In the genomic region with DNA sequence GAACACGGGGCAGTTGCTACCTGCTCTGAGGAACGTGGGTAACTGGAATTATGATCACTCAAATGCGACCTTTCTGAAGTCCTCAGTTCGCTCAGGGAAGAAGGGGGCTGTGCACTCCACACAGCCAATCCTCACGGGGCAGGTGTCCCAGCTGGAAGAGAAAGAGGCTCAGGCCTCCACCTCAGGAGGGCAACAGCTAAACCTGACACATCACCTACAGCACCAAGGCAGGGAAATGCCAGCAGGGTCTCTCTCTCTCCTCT, we compare ENCODE assay signal across 11 mouse cellular contexts.
DNase-seq lines count a peak whose midpoint lies in the region; ATAC-seq and TF ChIP-seq lines count a peak whose summit lies in the region.
"Had no signal": no experiment of that assay in that cellular context is flagged by ENCODE, and none has a peak within 500 bp of the region (broad histone marks: within the 10 kb centered on the region; RNA-seq: fewer than 3 reads in every experiment).

No protein-coding gene starts in this region.

- no peaks in the 10 kb centered on the region for H3K27me3 ChIP-seq in heart, embryonic 11.5 days (ENCODE audit: control insufficient read depth, insufficient read depth, low read length)
- no peaks in the 10 kb centered on the region for H3K27me3 ChIP-seq in lung, embryonic 14.5 days (ENCODE audit: insufficient read depth, low read length)
- H3K27me3 ChIP-seq in hindbrain, embryonic 13.5 days, result no peaks in the 10 kb centered on the region
- no peaks in the 10 kb centered on the region for H3K27me3 ChIP-seq in midbrain, embryonic 15.5 days (replicated peaks)

- no peak for ATAC-seq in heart, embryonic 11.5 days (replicated peaks; ENCODE audit: insufficient number of reproducible peaks, low FRiP score, low TSS enrichment)
- no peak for ATAC-seq in lung, embryonic 14.5 days (ENCODE audit: insufficient read depth)
- ATAC-seq in hindbrain, embryonic 13.5 days (ENCODE audit: low FRiP score), result no peak
- ATAC-seq in midbrain, embryonic 15.5 days (replicated peaks), result no peak

- peak overlapping the region; percentile 22; the same call in 1 of the 2 replicates for H3K9ac ChIP-seq in heart, embryonic 11.5 days (ENCODE audit: low read depth, low read length)
- H3K9ac ChIP-seq in lung, embryonic 14.5 days, result 0 out of 2 replicates have a peak overlapping the region, but pooled peaks have one; percentile 9
- no peak overlapping the region for H3K9ac ChIP-seq in hindbrain, embryonic 13.5 days
- H3K9ac ChIP-seq in midbrain, embryonic 15.5 days, result no peak overlapping the region

- H3K27ac ChIP-seq in heart, embryonic 11.5 days (ENCODE audit: low read depth, low read length), result peak overlapping the region; percentile 94
- H3K27ac ChIP-seq in lung, embryonic 14.5 days (ENCODE audit: low read depth), result peak overlapping the region; percentile 82
- H3K27ac ChIP-seq in hindbrain, embryonic 13.5 days, result peak overlapping the region; percentile 83
- peak overlapping the region; percentile 74; the same call in 1 of the 2 replicates for H3K27ac ChIP-seq in midbrain, embryonic 15.5 days

- no peaks in the 10 kb centered on the region for H3K36me3 ChIP-seq in heart, embryonic 11.5 days (ENCODE audit: control insufficient read depth, insufficient read depth, low read length)
- H3K36me3 ChIP-seq in lung, embryonic 14.5 days (ENCODE audit: insufficient read depth), result no peaks in the 10 kb centered on the region
- no peaks in the 10 kb centered on the region for H3K36me3 ChIP-seq in hindbrain, embryonic 13.5 days
- H3K36me3 ChIP-seq in midbrain, embryonic 15.5 days (replicated peaks), result no peaks in the 10 kb centered on the region

- no peak for TF ChIP-seq CTCF in lung, embryonic 14.5 days (IDR thresholded peaks at IDR 0.05; ENCODE audit: low read depth)

- H3K4me1 ChIP-seq in heart, embryonic 11.5 days (ENCODE audit: control insufficient read depth, insufficient read depth, low read length), result peaks cover 28% of the 10 kb centered on the region
- peaks cover 36% of the 10 kb centered on the region for H3K4me1 ChIP-seq in lung, embryonic 14.5 days (ENCODE audit: insufficient read depth)
- H3K4me1 ChIP-seq in hindbrain, embryonic 13.5 days (replicated peaks), result peaks cover 36% of the 10 kb centered on the region
- H3K4me1 ChIP-seq in midbrain, embryonic 15.5 days, result peaks cover 27% of the 10 kb centered on the region

- H3K9me3 ChIP-seq in heart, embryonic 11.5 days (replicated peaks; ENCODE audit: control insufficient read depth, low read length), result no peaks in the 10 kb centered on the region
- no peaks in the 10 kb centered on the region; the same call in 1 of the 2 replicates for H3K9me3 ChIP-seq in lung, embryonic 14.5 days (ENCODE audit: low read depth, low read length)
- H3K9me3 ChIP-seq in hindbrain, embryonic 13.5 days, result no peaks in the 10 kb centered on the region
- no peaks in the 10 kb centered on the region for H3K9me3 ChIP-seq in midbrain, embryonic 15.5 days

- DNase-seq in heart, adult 8-10 months (ENCODE audit: low spot score), result no peak
- DNase-seq in lung, embryonic 14.5 days, result no peak
- DNase-seq in lung, postnatal 36 days, result no peak
- DNase-seq in left cerebral cortex, adult 8-10 months (ENCODE audit: low spot score in 2 of 2), result no peak
- no peak for DNase-seq in urinary bladder, postnatal 36 days (ENCODE audit: low spot score in 2 of 2)
- DNase-seq: cerebellum, postnatal 10 days; right cerebral cortex, postnatal 4 days; thymus, adult 18-20 months had no signal

- no peak overlapping the region for H3K4me2 ChIP-seq in heart, embryonic 11.5 days
- peak overlapping the region; percentile 18 for H3K4me2 ChIP-seq in lung, embryonic 14.5 days
- no peak overlapping the region for H3K4me2 ChIP-seq in hindbrain, embryonic 13.5 days
- no peak overlapping the region for H3K4me2 ChIP-seq in midbrain, embryonic 15.5 days

- no peak overlapping the region for H3K4me3 ChIP-seq in heart, embryonic 11.5 days (ENCODE audit: low read depth, low read length)
- no peak overlapping the region for H3K4me3 ChIP-seq in lung, embryonic 14.5 days (ENCODE audit: low read depth, low read length)
- H3K4me3 ChIP-seq in hindbrain, embryonic 13.5 days, result no peak overlapping the region
- no peak overlapping the region for H3K4me3 ChIP-seq in midbrain, embryonic 15.5 days

- 53% methylated on average over 5 of the region's 5 CpGs for WGBS in heart, embryonic 11.5 days (ENCODE audit: insufficient replicate concordance)
- 15% methylated on average over 5 of the region's 5 CpGs for WGBS in lung, embryonic 14.5 days
- WGBS in hindbrain, embryonic 13.5 days, result 58% methylated on average over 5 of the region's 5 CpGs
- 49% methylated on average over 5 of the region's 5 CpGs for WGBS in midbrain, embryonic 15.5 days

Comparison
In these comparisons a context has a peak if more than half of its experiments do, and no peak if none do; other contexts are left out.
1. H3K9ac ChIP-seq: peak in heart, embryonic 11.5 days (single experiment) and lung, embryonic 14.5 days (single experiment); none in hindbrain, embryonic 13.5 days (single experiment) and midbrain, embryonic 15.5 days (single experiment).
2. Peak in every context shown above with its lines, with median percentiles within 50 percentile points of each other: H3K27ac ChIP-seq.